Mouse (Mus musculus) forebrain, embryonic 16.5 days (tissue): ENCODE measurements around the gene Slc43a2. TPM values are rescaled to one million over a fixed set of nuclear protein-coding genes. Genes with fewer than 3 reads are reported as not detected.
"Not testable (repeated sequence)": the region's sequence is repeated elsewhere in the genome, so short reads cannot be mapped to it uniquely, and the experiment has no call there.

Source experiments
- ATAC-seq: fragments of 200-750 bp; cut with Nextera tagmentation; 2 replicates; pipeline ENCODE4 v1.8.0; 2017; ENCODE audit warnings: mild to moderate bottlenecking, moderate library complexity
- H3K27ac ChIP-seq: fragments of 300-500 bp; sonication (generic); 2 replicates; pipeline ENCODE4 v1.5.1; 2014; ENCODE audit warnings: low read length, control low read depth
- H3K27me3 ChIP-seq: fragments of 300-500 bp; sonication (generic); replicated peaks from 2 replicates; pipeline ENCODE4 v1.6.1; 2014; ENCODE audit warnings: low read length; ENCODE audit not compliant: control insufficient read depth, insufficient read depth
- H3K36me3 ChIP-seq: fragments of 300-500 bp; sonication (generic); 2 replicates; pipeline ENCODE4 v1.6.1; 2014; ENCODE audit not compliant: control insufficient read depth, insufficient read depth
- H3K4me1 ChIP-seq: fragments of 300-500 bp; sonication (generic); replicated peaks from 2 replicates; pipeline ENCODE4 v1.6.1; 2014; ENCODE audit warnings: low read length; ENCODE audit not compliant: control insufficient read depth, insufficient read depth
- H3K4me2 ChIP-seq: fragments of 300-500 bp; sonication (generic); 2 replicates; pipeline ENCODE4 v1.6.1; 2014; ENCODE audit warnings: mild to moderate bottlenecking, low read length, control low read depth
- H3K4me3 ChIP-seq: fragments of 300-500 bp; sonication (generic); replicated peaks from 2 replicates; pipeline ENCODE4 v1.5.1; 2014; ENCODE audit warnings: mild to moderate bottlenecking, low read length, control low read depth
- H3K9ac ChIP-seq: fragments of 300-500 bp; sonication (generic); replicated peaks from 2 replicates; pipeline ENCODE4 v1.6.1; 2014; ENCODE audit warnings: low read depth, low read length, control low read depth
- H3K9me3 ChIP-seq: fragments of 300-500 bp; sonication (generic); 2 replicates; pipeline ENCODE4 v1.6.1; 2016; ENCODE audit warnings: low read length; ENCODE audit not compliant: control insufficient read depth
- WGBS: fragments of 180-500 bp; shearing (Covaris S2); extraction: QIAGEN DNeasy Blood & Tissue Kit; methylation state at CpG from one replicate; pipeline ENCODE4 v1.1.7; 2014; 5-methylcytosine and 5-hydroxymethylcytosine counted together
- polyA plus RNA-seq: library from polyadenylated mRNA; unstranded; fragments of >200 nt; fragmentation: Nextera tagmentation; extraction: Ambion mirVana; gene quantifications from 2 replicates; pipeline ENCODE4 v1.2.1, GENCODE M21; 2015

Slc43a2 gene
- polyA plus RNA-seq, 1 experiment from 2014 or later: 16.4 TPM

DNA sequence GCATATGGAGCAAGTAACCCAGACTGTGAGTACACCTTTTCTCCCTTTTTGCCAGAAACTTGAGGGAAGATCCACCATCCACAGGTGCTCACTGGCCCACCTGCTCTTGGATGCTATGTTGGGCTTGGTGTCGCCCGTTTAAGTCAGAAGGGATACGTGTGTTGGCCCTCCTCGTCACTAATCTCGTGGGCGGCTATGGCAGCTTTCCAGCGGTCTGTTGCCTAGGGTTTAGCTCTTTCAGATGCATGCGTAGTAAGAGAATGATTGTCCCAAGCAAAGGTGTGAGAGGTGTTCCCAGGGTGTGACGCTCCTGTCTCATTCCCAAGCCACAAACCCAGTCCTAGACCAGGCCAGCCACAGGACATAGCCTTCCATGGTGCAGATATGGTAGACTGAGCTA, 13.2 kb downstream of the Slc43a2 start:
- Histone ChIP-seq H3K4me3 (no peak overlapping the region), H3K9ac (no peak overlapping the region), H3K27ac (no peak overlapping the region), H3K9me3 (no peaks in the 10 kb centered on the region), H3K27me3 (no peaks in the 10 kb centered on the region), H3K4me1 (peaks cover 14% of the 10 kb centered on the region), H3K4me2 (no peak overlapping the region), H3K36me3 (no peaks in the 10 kb centered on the region; the same call in 1 of the 2 replicates)
- no peak for ATAC-seq
- WGBS: 74% methylated on average over 9 of the region's 9 CpGs

DNA sequence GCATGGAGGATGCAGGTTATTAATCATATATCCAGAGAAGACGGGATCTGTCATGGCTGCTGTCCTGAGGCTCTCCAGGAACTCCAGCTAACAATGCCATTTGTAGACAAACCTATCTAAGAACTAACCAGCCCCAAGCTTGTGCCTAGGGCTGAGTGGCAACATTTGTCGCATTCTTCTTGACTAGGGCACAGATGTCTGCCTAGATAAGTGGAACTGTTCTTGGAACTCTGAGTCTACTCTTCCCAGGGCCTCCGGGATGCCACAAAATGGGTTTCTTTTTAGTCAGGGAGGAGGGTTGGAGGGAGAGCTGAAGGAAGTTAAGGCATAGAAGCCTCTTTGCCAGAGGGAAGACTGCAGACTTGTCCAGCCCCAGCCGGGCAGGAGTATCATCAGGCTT, 14.6 kb downstream of the Slc43a2 start:
- H3K27ac ChIP-seq: no peak overlapping the region
- no peak overlapping the region for H3K4me3 ChIP-seq
- no peak for ATAC-seq
- 76% methylated on average over 4 of the region's 4 CpGs for WGBS
- H3K27me3 ChIP-seq: no peaks in the 10 kb centered on the region
- no peak overlapping the region for H3K9ac ChIP-seq
- H3K4me2 ChIP-seq: no peak overlapping the region
- H3K9me3 ChIP-seq: no peaks in the 10 kb centered on the region
- peaks cover 15% of the 10 kb centered on the region for H3K4me1 ChIP-seq
- H3K36me3 ChIP-seq: no peaks in the 10 kb centered on the region; the same call in 1 of the 2 replicates

- Histone ChIP-seq H3K36me3 (no peaks in the 10 kb centered on the region; the same call in 1 of the 2 replicates), H3K27me3 (no peaks in the 10 kb centered on the region), H3K27ac (no peak overlapping the region), H3K4me2 (no peak overlapping the region), H3K9me3 (no peaks in the 10 kb centered on the region), H3K4me1 (peaks cover 19% of the 10 kb centered on the region), H3K9ac (no peak overlapping the region), H3K4me3 (no peak overlapping the region)
- no peak for ATAC-seq
- WGBS: 49% methylated on average over 5 of the region's 5 CpGs
These were observed 18.2 kb downstream of the Slc43a2 start for GRCm38 (mm10) chr11:75549658-75550111.

DNA sequence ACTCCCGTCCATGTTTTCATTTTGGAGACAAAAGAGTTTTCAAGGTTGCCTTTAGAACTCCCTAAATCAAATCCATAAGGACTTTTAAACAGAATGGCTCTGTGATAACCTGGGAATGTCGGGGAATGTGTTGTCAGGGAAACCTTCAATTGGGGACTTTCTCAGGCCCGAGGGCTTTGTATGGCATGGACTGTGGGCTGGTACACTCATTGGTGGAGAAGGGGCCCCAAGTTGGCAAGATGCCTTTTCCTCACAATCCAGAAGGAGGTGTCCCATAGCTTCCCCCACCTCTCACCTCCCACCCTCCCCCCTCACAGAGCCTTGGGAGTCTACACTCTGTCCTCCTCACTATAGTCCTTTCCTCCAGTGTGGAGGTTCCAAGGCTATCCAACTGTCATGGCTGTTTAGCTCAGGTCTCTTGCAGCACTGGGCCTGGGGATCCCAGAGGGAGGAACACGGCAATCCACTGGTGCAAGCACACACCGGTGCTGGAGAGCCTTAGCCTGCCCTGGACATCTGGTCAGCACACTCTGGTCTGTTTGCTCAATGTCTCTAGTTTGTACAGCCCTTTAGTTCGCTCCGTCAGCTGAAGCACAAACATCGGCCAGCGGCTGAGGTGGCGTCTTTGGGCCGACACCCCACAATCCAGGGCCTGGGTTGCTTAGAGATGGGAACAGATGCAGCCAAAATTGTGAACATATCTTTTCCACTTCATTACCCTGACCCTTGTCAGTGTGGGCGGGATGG, 18.9 kb downstream of the Slc43a2 start:
- WGBS: 44% methylated on average over 12 of the region's 12 CpGs
- no peak overlapping the region for H3K9ac ChIP-seq
- H3K27me3 ChIP-seq: no peaks in the 10 kb centered on the region
- peaks cover 19% of the 10 kb centered on the region for H3K4me1 ChIP-seq
- no peak overlapping the region for H3K4me2 ChIP-seq
- no peaks in the 10 kb centered on the region; the same call in 1 of the 2 replicates for H3K36me3 ChIP-seq
- H3K27ac ChIP-seq: no peak overlapping the region
- ATAC-seq: no peak
- H3K4me3 ChIP-seq: no peak overlapping the region
- no peaks in the 10 kb centered on the region for H3K9me3 ChIP-seq

- Histone ChIP-seq H3K4me2 (no peak overlapping the region), H3K27ac (no peak overlapping the region), H3K4me3 (no peak overlapping the region), H3K4me1 (peaks cover 19% of the 10 kb centered on the region), H3K9ac (0 out of 2 replicates have a peak overlapping the region, but pooled peaks have one; percentile 20), H3K36me3 (no peaks in the 10 kb centered on the region), H3K27me3 (no peaks in the 10 kb centered on the region), H3K9me3 (no peaks in the 10 kb centered on the region)
- 88% methylated on average over 5 of the region's 5 CpGs for WGBS
- no peak for ATAC-seq
These were observed 19.8 kb downstream of the Slc43a2 start for GRCm38 (mm10) chr11:75551321-75551720.

DNA sequence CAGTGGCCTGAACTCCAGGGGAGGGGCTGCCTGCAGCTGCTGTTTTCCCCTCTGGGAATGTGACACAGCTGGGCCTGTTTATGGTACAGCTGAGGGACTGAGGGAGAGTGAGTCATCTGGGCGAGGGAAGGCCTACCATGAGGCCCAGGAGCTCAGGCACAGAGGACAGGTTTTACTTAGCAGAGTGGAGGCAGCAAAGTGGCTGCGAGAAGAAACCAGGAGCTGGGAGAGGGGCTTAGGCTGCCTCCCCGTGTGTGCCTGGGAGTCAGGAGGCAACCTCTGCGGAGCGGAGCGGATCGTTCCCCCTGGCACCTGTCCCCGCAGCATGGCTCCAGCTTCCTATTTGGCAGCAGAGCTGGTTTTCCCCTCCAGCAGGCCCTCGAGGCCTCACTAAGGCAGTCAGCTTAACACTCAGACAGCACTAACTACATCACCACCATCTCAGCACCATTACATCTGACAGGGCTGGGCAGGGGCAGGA, 20.5 kb downstream of the Slc43a2 start:
- Histone ChIP-seq H3K27me3 (no peaks in the 10 kb centered on the region), H3K4me2 (no peak overlapping the region), H3K9me3 (no peaks in the 10 kb centered on the region), H3K9ac (peak overlapping the region; percentile 32; the same call in 1 of the 2 replicates), H3K4me1 (peaks cover 19% of the 10 kb centered on the region), H3K4me3 (no peak overlapping the region), H3K36me3 (no peaks in the 10 kb centered on the region), H3K27ac (no peak overlapping the region)
- 54% methylated on average over 9 of the region's 9 CpGs for WGBS
- no peak for ATAC-seq

DNA sequence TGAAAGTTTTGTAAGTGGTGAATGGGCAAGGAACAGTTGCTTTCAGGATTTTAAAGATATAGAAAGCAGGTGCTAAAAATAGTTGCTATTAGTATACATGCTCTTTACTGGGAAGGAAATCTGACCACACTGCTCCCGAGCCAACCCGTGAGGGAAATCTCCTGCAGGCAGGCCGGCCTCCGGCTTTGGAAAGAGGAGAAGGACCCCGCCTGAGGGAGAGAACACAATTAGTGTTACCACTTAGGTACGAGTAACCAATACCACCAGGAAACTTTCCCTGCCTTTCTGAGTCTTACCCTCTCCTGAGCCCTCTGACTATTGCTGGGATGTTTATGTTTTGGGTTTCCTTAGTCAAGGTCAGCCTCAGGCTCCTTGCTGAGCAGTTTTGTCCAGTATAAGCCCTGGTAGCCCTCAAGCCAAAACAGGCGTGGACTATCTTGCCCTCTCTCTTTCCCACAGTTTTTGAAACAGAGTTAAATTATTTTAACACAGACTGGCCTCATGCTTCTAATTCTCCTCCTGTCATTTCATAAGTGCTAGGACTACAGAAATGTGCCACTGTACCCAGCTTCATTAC, 21.5 kb downstream of the Slc43a2 start:
- Histone ChIP-seq H3K36me3 (no peaks in the 10 kb centered on the region), H3K9ac (no peak overlapping the region), H3K27ac (no peak overlapping the region), H3K4me1 (peaks cover 19% of the 10 kb centered on the region), H3K4me3 (no peak overlapping the region), H3K4me2 (no peak overlapping the region), H3K27me3 (no peaks in the 10 kb centered on the region), H3K9me3 (no peaks in the 10 kb centered on the region)
- WGBS: 50% methylated on average over 7 of the region's 7 CpGs
- no peak for ATAC-seq

DNA sequence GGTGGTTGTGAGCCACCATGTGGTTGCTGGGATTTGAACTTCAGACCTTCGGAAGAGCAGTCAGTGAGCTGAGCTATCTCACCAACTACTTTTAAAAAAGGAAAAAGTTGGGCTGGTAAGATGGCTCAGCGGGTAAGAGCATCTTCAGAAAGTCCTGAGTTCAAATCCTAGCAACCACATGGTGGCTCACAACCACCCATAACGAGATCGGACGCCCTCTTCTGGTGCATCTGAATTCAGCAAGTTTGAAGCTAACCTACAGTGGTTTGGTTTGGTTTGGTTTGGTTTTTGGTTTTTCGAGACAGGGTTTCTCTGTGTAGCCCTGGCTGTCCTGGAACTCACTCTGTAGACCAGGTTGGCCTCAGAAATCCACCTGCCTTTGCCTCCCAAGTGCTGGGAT, 24.5 kb downstream of the Slc43a2 start:
- 89% methylated on average over 6 of the region's 6 CpGs for WGBS
- not testable (repeated sequence) for ATAC-seq, H3K27me3 ChIP-seq, H3K4me3 ChIP-seq, H3K36me3 ChIP-seq, H3K9me3 ChIP-seq, H3K9ac ChIP-seq, H3K27ac ChIP-seq, H3K4me2 ChIP-seq, H3K4me1 ChIP-seq

- WGBS: 87% methylated on average over 6 of the region's 6 CpGs
- no peak overlapping the region for H3K9ac ChIP-seq
- no peaks in the 10 kb centered on the region for H3K9me3 ChIP-seq
- ATAC-seq: no peak
- H3K36me3 ChIP-seq: no peaks in the 10 kb centered on the region
- no peak overlapping the region for H3K27ac ChIP-seq
- no peak overlapping the region for H3K4me3 ChIP-seq
- H3K4me2 ChIP-seq: no peak overlapping the region
- H3K4me1 ChIP-seq: peaks cover 2% of the 10 kb centered on the region
- H3K27me3 ChIP-seq: no peaks in the 10 kb centered on the region
These were observed 25.6 kb downstream of the Slc43a2 start for GRCm38 (mm10) chr11:75557142-75557541.
